Mouse (Mus musculus): Measurements from ENCODE around the gene Gcm1. TPM values are rescaled to one million over a fixed set of nuclear protein-coding genes. Genes with fewer than 3 reads are reported as not detected.

The Gcm1 gene
- polyA plus RNA-seq, 1 experiment = 1.7 TPM

DNA sequence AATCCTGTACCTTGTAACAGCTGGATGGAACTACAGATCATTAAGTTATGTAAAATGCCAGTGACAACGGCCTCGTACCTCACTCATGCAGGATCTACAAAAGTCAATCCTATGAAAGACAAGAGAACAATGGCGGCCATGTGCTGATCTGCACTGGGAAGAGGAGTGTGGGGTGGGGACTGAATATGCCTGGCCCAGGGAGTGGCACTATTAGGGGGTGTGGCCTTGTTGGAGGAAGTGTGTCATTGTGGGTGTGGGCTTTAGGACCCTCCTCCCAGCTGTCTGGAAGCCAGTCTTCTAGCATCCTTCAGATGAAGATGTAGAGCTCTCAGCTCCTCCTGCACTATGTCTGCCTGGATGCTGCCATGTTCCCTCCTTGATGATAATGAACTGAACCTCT lies 38.9 kb downstream of the Gcm1 start:
- no peak overlapping the region for H3K27ac ChIP-seq (ENCODE audit: insufficient read depth, low read length)
- peaks cover 7% of the 10 kb centered on the region; the same call in 1 of the 2 replicates for H3K36me3 ChIP-seq (ENCODE audit: control insufficient read depth, insufficient read depth, low read length, poor library complexity, severe bottlenecking)
- no peaks in the 10 kb centered on the region for H3K4me1 ChIP-seq (ENCODE audit: control insufficient read depth, insufficient read depth, low read length)
- TF ChIP-seq POLR2A (IDR thresholded peaks at IDR 0.05; ENCODE audit: insufficient read depth, low read length) (no peak), CTCF (IDR thresholded peaks at IDR 0.05; ENCODE audit: low read depth, low read length) (no peak), EP300 (IDR thresholded peaks at IDR 0.05; ENCODE audit: insufficient read depth, low read depth, low read length) (no peak)
- no peaks in the 10 kb centered on the region for H3K27me3 ChIP-seq (ENCODE audit: control insufficient read depth, insufficient read depth, low read length, poor library complexity, severe bottlenecking)
- no peak overlapping the region for H3K4me3 ChIP-seq (ENCODE audit: low read depth, low read length)
- no peaks in the 10 kb centered on the region; the same call in 1 of the 2 replicates for H3K9me3 ChIP-seq (replicated peaks; ENCODE audit: control insufficient read depth, insufficient read depth, low read length, poor library complexity, severe bottlenecking)
- H3K9ac ChIP-seq (ENCODE audit: low read depth, poor library complexity, severe bottlenecking) = no peak overlapping the region

DNA sequence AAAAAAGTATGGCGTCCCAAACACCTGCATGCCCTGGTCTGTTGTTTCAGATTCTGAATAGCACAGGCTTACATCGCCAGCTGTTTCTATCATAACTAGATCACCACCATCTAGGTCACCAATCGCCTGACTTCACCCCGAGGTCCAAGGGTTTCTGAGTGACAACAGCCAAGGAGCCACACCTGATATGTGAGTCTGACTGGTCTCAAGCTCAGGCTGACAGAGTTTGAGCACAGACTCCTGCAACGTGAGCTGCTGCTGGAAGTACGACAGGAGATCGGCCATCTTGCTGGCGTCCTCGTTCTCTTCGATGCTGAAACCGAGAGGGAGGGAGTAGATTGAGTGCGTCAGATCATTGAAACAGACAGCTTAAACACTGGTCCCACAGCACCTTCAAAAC lies 44.0 kb downstream of the Gcm1 start:
- TF ChIP-seq POLR2A (IDR thresholded peaks at IDR 0.05; ENCODE audit: insufficient read depth, low read length) = no peak
- no peak for TF ChIP-seq EP300 (IDR thresholded peaks at IDR 0.05; ENCODE audit: insufficient read depth, low read depth, low read length)
- TF ChIP-seq CTCF (IDR thresholded peaks at IDR 0.05; ENCODE audit: low read depth, low read length) = no peak
- no peaks in the 10 kb centered on the region for H3K27me3 ChIP-seq (ENCODE audit: control insufficient read depth, insufficient read depth, low read length, poor library complexity, severe bottlenecking)
- no peak overlapping the region for H3K9ac ChIP-seq (ENCODE audit: low read depth, poor library complexity, severe bottlenecking)
- no peak overlapping the region for H3K4me3 ChIP-seq (ENCODE audit: low read depth, low read length)
- H3K9me3 ChIP-seq (replicated peaks; ENCODE audit: control insufficient read depth, insufficient read depth, low read length, poor library complexity, severe bottlenecking) = no peaks in the 10 kb centered on the region; the same call in none of the 2 replicates
- no peaks in the 10 kb centered on the region for H3K4me1 ChIP-seq (ENCODE audit: control insufficient read depth, insufficient read depth, low read length)
- H3K27ac ChIP-seq (ENCODE audit: insufficient read depth, low read length) = no peak overlapping the region
- H3K36me3 ChIP-seq (ENCODE audit: control insufficient read depth, insufficient read depth, low read length, poor library complexity, severe bottlenecking) = peaks cover 5% of the 10 kb centered on the region; the same call in 1 of the 2 replicates

DNA sequence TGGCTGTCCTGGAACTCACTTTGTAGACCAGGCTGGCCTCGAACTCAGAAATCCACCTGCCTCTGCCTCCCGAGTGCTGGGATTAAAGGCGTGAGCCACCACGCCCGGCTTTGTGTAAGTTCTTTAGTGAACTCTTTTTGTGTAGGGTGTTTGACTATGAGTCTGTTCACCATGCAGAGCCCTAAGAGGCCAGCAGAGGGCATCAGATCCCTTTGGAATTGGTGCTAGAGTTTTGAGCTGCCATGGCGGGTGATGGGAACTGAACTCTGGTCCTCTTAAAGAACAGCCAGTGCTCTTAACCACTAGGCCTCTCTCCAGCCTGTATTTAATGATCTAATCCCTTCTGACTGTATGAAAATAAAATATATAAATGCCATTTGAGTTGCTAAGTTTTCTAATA lies 44.7 kb downstream of the Gcm1 start:
- Histone ChIP-seq H3K4me1 (ENCODE audit: control insufficient read depth, insufficient read depth, low read length) (no peaks in the 10 kb centered on the region), H3K9ac (ENCODE audit: low read depth, poor library complexity, severe bottlenecking) (no peak overlapping the region), H3K4me3 (ENCODE audit: low read depth, low read length) (no peak overlapping the region), H3K27me3 (ENCODE audit: control insufficient read depth, insufficient read depth, low read length, poor library complexity, severe bottlenecking) (no peaks in the 10 kb centered on the region), H3K36me3 (ENCODE audit: control insufficient read depth, insufficient read depth, low read length, poor library complexity, severe bottlenecking) (peaks cover 10% of the 10 kb centered on the region; the same call in 1 of the 2 replicates), H3K9me3 (replicated peaks; ENCODE audit: control insufficient read depth, insufficient read depth, low read length, poor library complexity, severe bottlenecking) (no peaks in the 10 kb centered on the region; the same call in none of the 2 replicates), H3K27ac (ENCODE audit: insufficient read depth, low read length) (no peak overlapping the region)
- TF ChIP-seq EP300 (IDR thresholded peaks at IDR 0.05; ENCODE audit: insufficient read depth, low read depth, low read length) = no peak
- TF ChIP-seq CTCF (IDR thresholded peaks at IDR 0.05; ENCODE audit: low read depth, low read length) = peak; percentile 37

DNA sequence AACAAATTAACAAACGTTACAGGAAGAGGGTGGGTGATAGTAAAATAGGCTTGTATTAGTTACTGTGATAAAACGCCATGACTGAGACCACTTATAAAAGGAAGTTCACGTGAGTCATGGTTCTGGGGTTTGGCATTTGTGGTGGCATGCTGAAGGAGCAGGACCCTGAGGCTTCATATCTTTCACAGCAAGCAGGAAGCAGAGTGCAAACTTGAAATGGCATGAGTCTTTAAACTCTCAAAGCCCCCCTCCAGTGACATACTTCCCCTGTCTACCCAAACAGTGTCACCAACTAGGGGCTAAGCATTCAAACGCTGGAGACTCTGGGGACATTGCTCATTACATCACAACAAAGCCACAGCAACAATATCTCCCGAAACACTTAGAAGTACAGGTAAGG lies 49.2 kb downstream of the Gcm1 start:
- H3K27ac ChIP-seq (ENCODE audit: insufficient read depth, low read length) = no peak overlapping the region

DNA sequence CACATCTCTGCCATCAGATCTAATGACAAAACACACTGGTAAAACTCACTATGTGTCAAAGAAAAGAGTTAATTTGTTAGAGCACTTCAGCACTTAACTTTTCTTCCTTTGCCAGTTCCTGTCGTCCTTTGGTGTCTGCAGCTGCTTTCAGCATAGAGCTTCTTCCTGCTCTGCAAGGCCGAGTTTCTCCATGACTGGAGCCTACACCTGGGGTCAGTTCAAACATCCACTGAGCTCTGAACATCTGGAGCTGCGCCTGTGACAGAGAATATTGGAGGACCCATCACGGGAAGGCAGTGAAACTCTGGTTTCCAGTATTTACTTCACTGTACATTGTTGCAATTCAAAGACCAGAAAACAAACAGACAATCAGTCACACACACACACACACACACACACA lies 49.7 kb downstream of the Gcm1 start:
- H3K36me3 ChIP-seq (ENCODE audit: control insufficient read depth, insufficient read depth, low read length, poor library complexity, severe bottlenecking) = peaks cover 8% of the 10 kb centered on the region; the same call in 1 of the 2 replicates
- no peak for TF ChIP-seq EP300 (IDR thresholded peaks at IDR 0.05; ENCODE audit: insufficient read depth, low read depth, low read length)

More for the DNA sequence above, 49.2 kb downstream of the Gcm1 start:
- no peak overlapping the region for H3K4me3 ChIP-seq (ENCODE audit: low read depth, low read length)
- TF ChIP-seq POLR2A (IDR thresholded peaks at IDR 0.05; ENCODE audit: insufficient read depth, low read length) = no peak
- H3K9ac ChIP-seq (ENCODE audit: low read depth, poor library complexity, severe bottlenecking) = no peak overlapping the region
- no peaks in the 10 kb centered on the region for H3K4me1 ChIP-seq (ENCODE audit: control insufficient read depth, insufficient read depth, low read length)
- H3K9me3 ChIP-seq (replicated peaks; ENCODE audit: control insufficient read depth, insufficient read depth, low read length, poor library complexity, severe bottlenecking) = no peaks in the 10 kb centered on the region; the same call in 1 of the 2 replicates
- H3K36me3 ChIP-seq (ENCODE audit: control insufficient read depth, insufficient read depth, low read length, poor library complexity, severe bottlenecking) = peaks cover 8% of the 10 kb centered on the region; the same call in 1 of the 2 replicates
- no peaks in the 10 kb centered on the region for H3K27me3 ChIP-seq (ENCODE audit: control insufficient read depth, insufficient read depth, low read length, poor library complexity, severe bottlenecking)

DNA sequence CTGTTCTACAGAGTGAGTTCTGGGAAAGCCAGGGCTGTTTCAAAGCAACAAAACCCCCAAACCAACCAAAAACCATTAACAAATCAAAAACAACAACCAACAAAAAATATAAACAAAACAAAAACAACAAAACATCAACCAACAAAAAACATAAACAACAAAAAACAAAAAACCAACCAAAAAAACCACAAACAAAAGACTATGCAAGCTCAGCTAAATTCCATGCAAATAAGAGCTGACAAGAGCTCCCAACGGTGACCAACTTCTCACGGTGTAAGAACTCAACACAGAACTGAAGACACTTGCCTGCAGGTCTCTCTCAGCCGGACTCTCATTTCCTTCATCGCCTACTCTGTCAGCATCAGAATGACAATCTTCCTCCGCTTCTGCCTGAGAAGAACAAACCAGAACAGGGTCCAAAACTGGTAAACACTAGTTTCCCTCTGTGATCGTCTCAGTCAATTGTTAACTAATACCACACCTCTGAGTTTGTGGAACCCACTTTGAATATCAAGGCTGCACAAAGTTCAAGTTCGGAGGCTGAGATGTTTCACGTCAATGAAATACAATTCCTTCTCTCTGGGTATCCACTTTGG lies 52.3 kb downstream of the Gcm1 start:
- H3K9me3 ChIP-seq (replicated peaks; ENCODE audit: control insufficient read depth, insufficient read depth, low read length, poor library complexity, severe bottlenecking) = no peaks in the 10 kb centered on the region
- H3K27me3 ChIP-seq (ENCODE audit: control insufficient read depth, insufficient read depth, low read length, poor library complexity, severe bottlenecking) = no peaks in the 10 kb centered on the region
- TF ChIP-seq CTCF (IDR thresholded peaks at IDR 0.05; ENCODE audit: low read depth, low read length) (no peak), EP300 (IDR thresholded peaks at IDR 0.05; ENCODE audit: insufficient read depth, low read depth, low read length) (no peak), POLR2A (IDR thresholded peaks at IDR 0.05; ENCODE audit: insufficient read depth, low read length) (no peak)
- H3K27ac ChIP-seq (ENCODE audit: insufficient read depth, low read length) = no peak overlapping the region
- peaks cover 8% of the 10 kb centered on the region; the same call in 1 of the 2 replicates for H3K36me3 ChIP-seq (ENCODE audit: control insufficient read depth, insufficient read depth, low read length, poor library complexity, severe bottlenecking)
- H3K9ac ChIP-seq (ENCODE audit: low read depth, poor library complexity, severe bottlenecking) = no peak overlapping the region
- H3K4me1 ChIP-seq (ENCODE audit: control insufficient read depth, insufficient read depth, low read length) = no peaks in the 10 kb centered on the region
- H3K4me3 ChIP-seq (ENCODE audit: low read depth, low read length) = no peak overlapping the region

More for the DNA sequence above, 49.7 kb downstream of the Gcm1 start:
- H3K9ac ChIP-seq (ENCODE audit: low read depth, poor library complexity, severe bottlenecking) = no peak overlapping the region
- H3K27ac ChIP-seq (ENCODE audit: insufficient read depth, low read length) = no peak overlapping the region
- no peaks in the 10 kb centered on the region for H3K27me3 ChIP-seq (ENCODE audit: control insufficient read depth, insufficient read depth, low read length, poor library complexity, severe bottlenecking)
- H3K4me1 ChIP-seq (ENCODE audit: control insufficient read depth, insufficient read depth, low read length) = no peaks in the 10 kb centered on the region
- no peak overlapping the region for H3K4me3 ChIP-seq (ENCODE audit: low read depth, low read length)
- H3K9me3 ChIP-seq (replicated peaks; ENCODE audit: control insufficient read depth, insufficient read depth, low read length, poor library complexity, severe bottlenecking) = no peaks in the 10 kb centered on the region; the same call in 1 of the 2 replicates

Data from ES-Bruce4 (cell line).